Mouse (Mus musculus) heart, postnatal 10 days (tissue): Measurements from ENCODE around the gene Ctnnb1. TPM values are rescaled to one million over a fixed set of nuclear protein-coding genes. Genes with fewer than 3 reads are reported as not detected.

Experiments used
- DNase-seq, 2 experiments: peaks; one replicate each; pipeline ENCODE4 v3.0.0; 2021
- intact Hi-C: fragments of 180-260 bp; cut with DNase I; formaldehyde crosslinking; loops from one replicate; pipeline ENCODE4 v1.15.1; 2025
- total RNA-seq, 2 experiments: library from RNA; stranded (reverse); gene quantifications; 2 replicates each; pipeline ENCODE4 v1.2.3; 2021

Gene Ctnnb1
- total RNA-seq, 2 experiments from 2014 or later: 624 to 701 TPM

GRCm38 (mm10) chr9:120919130-120919529 lies 9.9 kb upstream of the Ctnnb1 start:
- DNase-seq: no peak
- intact Hi-C loops: loop anchor here (5.0 kb wide), 1 partner anchor 122 kb away; no protein-coding TSS in a partner anchor

GRCm38 (mm10) chr9:120926126-120926525 lies 2.9 kb upstream of the Ctnnb1 start:
- DNase-seq: no peak
- intact Hi-C loops: no loop called here

DNA sequence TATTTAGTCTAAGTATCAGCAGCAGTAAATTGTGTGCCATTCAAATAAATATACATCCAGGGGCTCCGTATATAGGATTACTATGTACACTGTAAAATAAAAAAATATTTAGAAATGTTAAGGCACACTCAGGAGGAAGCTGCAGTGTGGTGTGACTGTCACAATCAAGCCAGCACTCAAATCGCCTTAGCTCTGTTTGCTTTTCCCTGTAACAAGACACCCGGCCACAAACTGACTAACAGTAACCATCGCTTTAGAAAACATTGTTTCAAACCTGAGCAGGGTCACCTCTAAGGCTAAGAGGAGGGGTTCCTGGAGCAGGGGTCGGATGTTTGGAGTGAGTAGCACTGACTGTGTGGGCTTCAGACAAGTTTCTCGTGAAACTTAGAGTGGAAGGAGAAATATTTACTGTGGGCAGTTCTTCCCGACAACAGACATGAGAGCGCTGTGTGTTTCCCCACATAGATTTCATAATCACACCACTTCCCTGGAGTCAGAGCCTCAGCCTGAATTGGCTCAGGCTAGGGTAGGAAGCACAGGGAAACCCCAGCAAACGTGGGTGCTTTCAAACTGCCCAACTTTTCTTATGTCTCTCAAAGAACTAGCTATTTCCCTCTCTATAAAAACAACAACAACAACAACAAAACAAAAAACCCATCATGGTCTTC lies 1.9 kb upstream of the Ctnnb1 start:
- intact Hi-C loops: no loop called here
- DNase-seq: no peak

DNA sequence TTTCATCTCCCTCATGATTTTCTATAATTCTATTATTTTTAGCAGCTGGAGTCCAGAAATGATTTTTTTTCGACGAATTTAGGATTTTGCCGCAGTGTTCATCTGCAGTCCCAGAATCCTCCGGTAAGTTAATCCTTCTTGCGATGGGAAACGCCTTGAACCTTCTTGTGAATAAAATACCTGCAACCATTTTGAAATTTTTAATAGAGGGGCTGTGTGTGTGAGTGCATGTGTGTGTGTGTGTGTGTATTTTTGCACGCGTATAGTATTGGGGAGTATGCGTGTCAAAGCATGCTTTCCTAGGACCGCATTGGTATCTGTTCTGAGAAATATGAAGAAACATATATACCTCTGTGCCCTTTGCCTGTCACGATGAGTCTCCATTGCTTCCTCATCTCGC lies 1.0 kb downstream of the Ctnnb1 start:
- intact Hi-C loops: loop anchor here (5.0 kb wide), 2 partner anchors 63 to 78 kb away; no protein-coding TSS in a partner anchor
- DNase-seq: no peak

- DNase-seq: peak; percentile 30 to 40
Observed at GRCm38 (mm10) chr9:120930811-120931210, 1.8 kb downstream of the Ctnnb1 start.

DNA sequence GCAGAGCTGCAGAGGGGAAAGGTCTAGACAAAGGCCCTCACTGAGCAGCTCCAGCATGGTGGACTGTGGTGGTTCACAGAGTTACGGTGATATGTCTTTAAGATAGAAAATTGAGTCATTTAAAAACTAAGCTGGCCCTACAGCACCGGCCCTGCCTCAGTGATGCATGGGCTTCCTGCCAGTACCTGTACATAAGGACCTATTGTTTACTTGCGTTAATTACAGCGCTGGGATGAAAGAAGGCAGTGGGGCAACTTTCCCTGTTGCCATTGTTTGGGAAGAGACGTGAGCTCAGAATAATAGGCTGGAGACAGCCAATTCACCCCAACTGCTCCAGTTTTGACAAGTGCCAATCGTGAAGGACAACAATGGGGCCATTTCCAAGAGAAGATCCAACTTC lies 3.4 kb downstream of the Ctnnb1 start:
- intact Hi-C loops: loop anchor here (5.0 kb wide), 2 partner anchors 65 to 80 kb away; no protein-coding TSS in a partner anchor
- no peak for DNase-seq

More at GRCm38 (mm10) chr9:120930811-120931210, 1.8 kb downstream of the Ctnnb1 start:
- intact Hi-C loops: loop anchor here (5.0 kb wide), 2 partner anchors 64 to 79 kb away; no protein-coding TSS in a partner anchor

- DNase-seq: peak; percentile 98
- intact Hi-C loops: loop anchor here (5.0 kb wide), 2 partner anchors 66 to 81 kb away; no protein-coding TSS in a partner anchor
Observed at GRCm38 (mm10) chr9:120932797-120933586, 4.0 kb downstream of the Ctnnb1 start.

DNA sequence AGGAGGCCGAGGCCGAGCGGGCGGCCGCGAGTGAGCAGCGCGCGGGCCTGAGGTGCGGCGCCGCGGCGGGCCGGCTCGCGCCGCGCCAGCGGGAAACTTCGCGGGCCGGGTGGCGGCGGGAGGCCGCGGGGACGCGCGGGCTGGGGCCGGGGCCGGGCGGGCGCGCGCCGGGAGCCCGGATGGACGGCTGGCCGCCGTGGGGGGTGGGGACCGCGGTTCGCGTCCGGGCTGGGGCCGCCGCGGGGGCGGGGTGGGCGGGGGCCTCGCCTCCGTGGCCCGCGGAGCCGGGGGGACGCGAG lies 4.5 kb downstream of the Ctnnb1 start:
- intact Hi-C loops: loop anchor here (5.0 kb wide), 2 partner anchors 66 to 81 kb away; no protein-coding TSS in a partner anchor
- DNase-seq: no peak

- intact Hi-C loops: loop anchor here (2.0 to 5.0 kb wide), 3 partner anchors 67 to 157 kb away; no protein-coding TSS in a partner anchor
- DNase-seq: peak; percentile 60 to 65
Observed at GRCm38 (mm10) chr9:120933886-120934758, 5.1 kb downstream of the Ctnnb1 start.

GRCm38 (mm10) chr9:120934821-120935633 lies 6.0 kb downstream of the Ctnnb1 start:
- DNase-seq: peak in 1 of 2 experiments; percentile 31
- intact Hi-C loops: loop anchor here (2.0 to 5.0 kb wide), 3 partner anchors 68 to 158 kb away; no protein-coding TSS in a partner anchor

- no peak for DNase-seq
- intact Hi-C loops: loop anchor here (2.0 kb wide), 1 partner anchor 159 kb away; no protein-coding TSS in a partner anchor
Observed at GRCm38 (mm10) chr9:120935634-120935922, 6.6 kb downstream of the Ctnnb1 start.

DNA sequence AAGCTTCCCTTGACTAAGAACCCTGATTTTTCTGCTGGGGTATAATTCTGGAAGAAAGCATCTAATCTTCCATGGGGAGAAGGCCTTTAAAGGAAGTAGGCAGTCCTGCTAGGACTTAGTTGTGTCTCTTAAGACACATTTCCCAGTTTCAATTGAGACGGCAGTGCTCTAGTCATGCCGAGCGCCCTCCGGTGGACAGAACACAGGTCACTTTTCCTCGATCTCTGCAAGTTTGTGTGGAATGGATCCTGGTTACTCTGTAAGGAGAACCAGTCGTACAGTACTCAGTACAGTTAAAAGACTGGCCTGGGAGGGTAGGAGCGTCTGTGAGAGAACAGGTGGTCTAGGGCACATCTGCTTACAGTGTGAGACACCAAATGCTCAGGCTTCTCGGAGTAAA lies 7.3 kb downstream of the Ctnnb1 start:
- peak; percentile 62 to 79 for DNase-seq
- intact Hi-C loops: loop anchor here (2.0 kb wide), 1 partner anchor 334 kb away; no protein-coding TSS in a partner anchor

- intact Hi-C loops: no loop called here
- no peak for DNase-seq
Observed at GRCm38 (mm10) chr9:120940858-120941257, 11.8 kb downstream of the Ctnnb1 start.

- intact Hi-C loops: no loop called here
- no peak for DNase-seq
Observed at GRCm38 (mm10) chr9:120943757-120944156, 14.7 kb downstream of the Ctnnb1 start.

GRCm38 (mm10) chr9:120944211-120944610 lies 15.2 kb downstream of the Ctnnb1 start:
- DNase-seq: no peak
- intact Hi-C loops: no loop called here

- intact Hi-C loops: no loop called here
- no peak for DNase-seq
Observed at GRCm38 (mm10) chr9:120946131-120946530, 17.1 kb downstream of the Ctnnb1 start.

- DNase-seq: no peak
- intact Hi-C loops: no loop called here
Observed at GRCm38 (mm10) chr9:120948832-120949231, 19.8 kb downstream of the Ctnnb1 start.

- intact Hi-C loops: no loop called here
- DNase-seq: no peak
Observed at GRCm38 (mm10) chr9:120950761-120951160, 21.7 kb downstream of the Ctnnb1 start.

- intact Hi-C loops: no loop called here
- DNase-seq: no peak
Observed at GRCm38 (mm10) chr9:120951947-120952346, 22.9 kb downstream of the Ctnnb1 start.

DNA sequence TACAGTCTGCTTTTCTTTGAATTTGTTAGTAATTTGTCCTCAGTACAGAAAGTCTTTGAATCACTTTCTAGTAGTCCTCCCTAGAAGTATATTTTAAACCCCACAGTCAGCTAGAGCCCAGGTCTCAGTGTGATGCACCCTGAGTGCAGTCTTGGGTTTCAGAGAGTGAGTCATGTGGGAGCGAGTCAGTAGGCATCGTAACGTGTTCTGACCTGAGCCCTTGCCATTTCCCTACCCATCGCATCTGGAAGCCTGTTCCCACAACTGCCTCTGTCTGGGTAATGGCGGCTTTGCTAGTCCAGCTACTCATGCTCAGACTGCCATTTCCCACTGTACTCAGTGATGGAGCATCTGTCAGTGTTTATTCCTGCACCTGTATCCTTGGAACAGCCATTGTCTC lies 29.0 kb downstream of the Ctnnb1 start:
- DNase-seq: no peak
- intact Hi-C loops: no loop called here
